Mouse (Mus musculus) hindbrain, postnatal 0 days (tissue): Measurements from ENCODE around the gene Adad2. TPM values are rescaled to one million over a fixed set of nuclear protein-coding genes. Genes with fewer than 3 reads are reported as not detected.

ENCODE experiments used
- ATAC-seq: fragments of 200-750 bp; cut with Nextera tagmentation; 2 replicates; pipeline ENCODE4 v1.8.0; 2017; ENCODE audit warnings: mild to moderate bottlenecking, moderate TSS enrichment, moderate library complexity
- DNase-seq: peaks from one replicate; pipeline ENCODE4 v3.0.0-alpha.2; 2015; ENCODE audit warnings: low spot score
- H3K27ac ChIP-seq: fragments of 300-500 bp; sonication (generic); 2 replicates; pipeline ENCODE4 v1.5.1; 2014; ENCODE audit warnings: mild to moderate bottlenecking
- H3K27me3 ChIP-seq: fragments of 300-500 bp; sonication (generic); 2 replicates; pipeline ENCODE4 v1.6.1; 2014; ENCODE audit warnings: low read length, mixed read lengths; ENCODE audit not compliant: insufficient read depth
- H3K36me3 ChIP-seq: fragments of 300-500 bp; sonication (generic); 2 replicates; pipeline ENCODE4 v1.6.1; 2014; ENCODE audit warnings: low read length, mixed read lengths; ENCODE audit not compliant: insufficient read depth
- H3K4me1 ChIP-seq: fragments of 300-500 bp; sonication (generic); 2 replicates; pipeline ENCODE4 v1.6.1; 2014; ENCODE audit warnings: antibody characterized with exemption, low read length, mixed read lengths; ENCODE audit not compliant: insufficient read depth
- H3K4me2 ChIP-seq: fragments of 300-500 bp; sonication (generic); 2 replicates; pipeline ENCODE4 v1.6.1; 2014; ENCODE audit warnings: low read depth, mild to moderate bottlenecking, low read length, moderate library complexity, mixed read lengths
- H3K4me3 ChIP-seq: fragments of 300-500 bp; sonication (generic); 2 replicates; pipeline ENCODE4 v1.5.1; 2014; ENCODE audit warnings: low read length
- H3K9ac ChIP-seq: fragments of 300-500 bp; sonication (generic); replicated peaks from 2 replicates; pipeline ENCODE4 v1.6.1; 2014; ENCODE audit warnings: mild to moderate bottlenecking, low read length, moderate library complexity, mixed read lengths
- H3K9me3 ChIP-seq: fragments of 300-500 bp; sonication (generic); 2 replicates; pipeline ENCODE4 v1.6.1; 2016; ENCODE audit warnings: low read length, mixed read lengths
- CTCF ChIP-seq: IDR thresholded peaks from 2 replicates; pipeline ENCODE4 v1.5.1; 2016; ENCODE audit warnings: antibody characterized with exemption, control low read depth, low read depth
- WGBS: fragments of 180-500 bp; shearing (Covaris S2); extraction: QIAGEN DNeasy Blood & Tissue Kit; methylation state at CpG from one replicate; pipeline ENCODE4 v1.1.7; 2014; 5-methylcytosine and 5-hydroxymethylcytosine counted together
- polyA plus RNA-seq: library from polyadenylated mRNA; unstranded; fragments of >200 nt; fragmentation: Nextera tagmentation; extraction: Ambion mirVana; gene quantifications from 2 replicates; pipeline ENCODE4 v1.2.1, GENCODE M21; 2015
- total RNA-seq: library from RNA; depleted of rRNA; stranded (reverse); fragments of >200 nt; gene quantifications from 2 replicates; pipeline ENCODE4 v1.2.3, GENCODE M21; 2014

The Adad2 gene
- total and polyA plus RNA-seq, 2 experiments from 2014 or later: 0.11 to 0.63 TPM

GRCm38 (mm10) chr8:119588321-119588720 is 24.2 kb upstream of the Adad2 start:
- ATAC-seq (no peak), DNase-seq (no peak)
- H3K36me3 ChIP-seq: no peaks in the 10 kb centered on the region
- H3K4me3 ChIP-seq: no peak overlapping the region
- H3K27me3 ChIP-seq: no peaks in the 10 kb centered on the region
- H3K27ac ChIP-seq: no peak overlapping the region
- TF ChIP-seq CTCF: peak; percentile 34
- WGBS: 54% methylated on average over 4 of the region's 4 CpGs
- no peak overlapping the region for H3K4me2 ChIP-seq
- no peaks in the 10 kb centered on the region for H3K9me3 ChIP-seq
- H3K4me1 ChIP-seq: no peaks in the 10 kb centered on the region
- no peak overlapping the region for H3K9ac ChIP-seq

- ATAC-seq (no peak), DNase-seq (no peak)
- Histone ChIP-seq H3K4me2 (no peak overlapping the region), H3K9me3 (no peaks in the 10 kb centered on the region), H3K27me3 (no peaks in the 10 kb centered on the region), H3K4me1 (no peaks in the 10 kb centered on the region), H3K36me3 (no peaks in the 10 kb centered on the region), H3K9ac (no peak overlapping the region), H3K27ac (no peak overlapping the region), H3K4me3 (no peak overlapping the region)
- no peak for TF ChIP-seq CTCF
- 16% methylated on average over 10 of the region's 10 CpGs for WGBS
These were observed 23.7 kb upstream of the Adad2 start for GRCm38 (mm10) chr8:119588844-119589243.

GRCm38 (mm10) chr8:119590348-119590747 is 22.2 kb upstream of the Adad2 start:
- Histone ChIP-seq H3K27ac (no peak overlapping the region), H3K9me3 (no peaks in the 10 kb centered on the region), H3K4me1 (no peaks in the 10 kb centered on the region), H3K4me2 (no peak overlapping the region), H3K36me3 (no peaks in the 10 kb centered on the region), H3K27me3 (no peaks in the 10 kb centered on the region), H3K9ac (no peak overlapping the region), H3K4me3 (no peak overlapping the region)
- TF ChIP-seq CTCF: no peak
- WGBS: 82% methylated on average over 14 of the region's 14 CpGs
- DNase-seq (no peak), ATAC-seq (no peak)

- Histone ChIP-seq H3K4me1 (no peaks in the 10 kb centered on the region), H3K36me3 (no peaks in the 10 kb centered on the region), H3K4me2 (no peak overlapping the region), H3K27me3 (no peaks in the 10 kb centered on the region), H3K9me3 (no peaks in the 10 kb centered on the region), H3K9ac (no peak overlapping the region), H3K4me3 (no peak overlapping the region), H3K27ac (no peak overlapping the region)
- DNase-seq (no peak), ATAC-seq (no peak)
- TF ChIP-seq CTCF: no peak
- 90% methylated on average over 7 of the region's 7 CpGs for WGBS
These were observed 21.1 kb upstream of the Adad2 start for GRCm38 (mm10) chr8:119591456-119591855.

- peaks cover 8% of the 10 kb centered on the region; the same call in 1 of the 2 replicates for H3K4me1 ChIP-seq
- DNase-seq (no peak), ATAC-seq (no peak)
- peaks cover 36% of the 10 kb centered on the region for H3K36me3 ChIP-seq
- H3K9me3 ChIP-seq: no peaks in the 10 kb centered on the region
- H3K4me2 ChIP-seq: peak overlapping the region; percentile 93
- H3K27ac ChIP-seq: no peak overlapping the region
- peak overlapping the region; percentile 62; the same call in 1 of the 2 replicates for H3K9ac ChIP-seq
- H3K4me3 ChIP-seq: no peak overlapping the region
- no peaks in the 10 kb centered on the region for H3K27me3 ChIP-seq
- TF ChIP-seq CTCF: no peak
- 94% methylated on average over 4 of the region's 4 CpGs for WGBS
These were observed 8.8 kb upstream of the Adad2 start for GRCm38 (mm10) chr8:119603771-119604170.

- TF ChIP-seq CTCF: no peak
- Histone ChIP-seq H3K4me3 (peak overlapping the region; percentile 60), H3K4me1 (peaks cover 8% of the 10 kb centered on the region; the same call in 1 of the 2 replicates), H3K36me3 (peaks cover 30% of the 10 kb centered on the region), H3K27ac (peak overlapping the region; percentile 64; the same call in 1 of the 2 replicates), H3K4me2 (peak overlapping the region; percentile 93), H3K9me3 (0 out of 2 replicates have a peak, but pooled peaks cover 3% of the 10 kb centered on the region), H3K27me3 (no peaks in the 10 kb centered on the region), H3K9ac (peak overlapping the region; percentile 62)
- WGBS: 43% methylated on average over 12 of the region's 12 CpGs
- DNase-seq: no peak
- ATAC-seq: peak; percentile 14; the same call in 1 of the 2 replicates
These were observed 8.1 kb upstream of the Adad2 start for GRCm38 (mm10) chr8:119604398-119604803.

GRCm38 (mm10) chr8:119604996-119605395 is 7.6 kb upstream of the Adad2 start, which contains the start of gene Taf1c:
Taf1c (minus strand) TSS chr8:119605222.
- ATAC-seq: peak; percentile 90
- TF ChIP-seq CTCF: peak; percentile 84
- H3K27ac ChIP-seq: peak within 1 kb of the TSS; percentile 64; the same call in 1 of the 2 replicates
- 0 out of 2 replicates have a peak, but pooled peaks cover 3% of the 10 kb centered on the region for H3K9me3 ChIP-seq
- H3K27me3 ChIP-seq: no peaks in the 10 kb centered on the region
- WGBS: under 1% methylated on average over 23 of the region's 23 CpGs
- peak; percentile 98 for DNase-seq
- H3K4me1 ChIP-seq: peaks cover 8% of the 10 kb centered on the region; the same call in 1 of the 2 replicates
- H3K4me3 ChIP-seq: peak within 1 kb of the TSS; percentile 60
- H3K4me2 ChIP-seq: peak within 1 kb of the TSS; percentile 93
- peak within 1 kb of the TSS; percentile 62 for H3K9ac ChIP-seq
- peaks cover 24% of the 10 kb centered on the region for H3K36me3 ChIP-seq
